Mouse (Mus musculus) hindbrain, postnatal 0 days (tissue): ENCODE measurements at regions not wholly inside any gene's neighbourhood (a gene's known extent, or its start where the extent isn't known, plus 50 kb on each side); places are given as distances from the start of the nearest gene placed in this dataset.

Experiments
- ATAC-seq: fragments of 200-750 bp; cut with Nextera tagmentation; 2 replicates; pipeline ENCODE4 v1.8.0; 2017; ENCODE audit warnings: mild to moderate bottlenecking, moderate TSS enrichment, moderate library complexity
- DNase-seq: peaks from one replicate; pipeline ENCODE4 v3.0.0-alpha.2; 2015; ENCODE audit warnings: low spot score
- H3K27ac ChIP-seq: fragments of 300-500 bp; sonication (generic); 2 replicates; pipeline ENCODE4 v1.5.1; 2014; ENCODE audit warnings: mild to moderate bottlenecking
- H3K27me3 ChIP-seq: fragments of 300-500 bp; sonication (generic); 2 replicates; pipeline ENCODE4 v1.6.1; 2014; ENCODE audit warnings: low read length, mixed read lengths; ENCODE audit not compliant: insufficient read depth
- H3K36me3 ChIP-seq: fragments of 300-500 bp; sonication (generic); 2 replicates; pipeline ENCODE4 v1.6.1; 2014; ENCODE audit warnings: low read length, mixed read lengths; ENCODE audit not compliant: insufficient read depth
- H3K4me1 ChIP-seq: fragments of 300-500 bp; sonication (generic); 2 replicates; pipeline ENCODE4 v1.6.1; 2014; ENCODE audit warnings: antibody characterized with exemption, low read length, mixed read lengths; ENCODE audit not compliant: insufficient read depth
- H3K4me2 ChIP-seq: fragments of 300-500 bp; sonication (generic); 2 replicates; pipeline ENCODE4 v1.6.1; 2014; ENCODE audit warnings: low read depth, mild to moderate bottlenecking, low read length, moderate library complexity, mixed read lengths
- H3K4me3 ChIP-seq: fragments of 300-500 bp; sonication (generic); 2 replicates; pipeline ENCODE4 v1.5.1; 2014; ENCODE audit warnings: low read length
- H3K9ac ChIP-seq: fragments of 300-500 bp; sonication (generic); replicated peaks from 2 replicates; pipeline ENCODE4 v1.6.1; 2014; ENCODE audit warnings: mild to moderate bottlenecking, low read length, moderate library complexity, mixed read lengths
- H3K9me3 ChIP-seq: fragments of 300-500 bp; sonication (generic); 2 replicates; pipeline ENCODE4 v1.6.1; 2016; ENCODE audit warnings: low read length, mixed read lengths
- CTCF ChIP-seq: IDR thresholded peaks from 2 replicates; pipeline ENCODE4 v1.5.1; 2016; ENCODE audit warnings: antibody characterized with exemption, control low read depth, low read depth
- WGBS: fragments of 180-500 bp; shearing (Covaris S2); extraction: QIAGEN DNeasy Blood & Tissue Kit; methylation state at CpG from one replicate; pipeline ENCODE4 v1.1.7; 2014; 5-methylcytosine and 5-hydroxymethylcytosine counted together

- WGBS, result 81% methylated on average over 16 of the region's 16 CpGs
- no peak for TF ChIP-seq CTCF
These were observed 129.3 kb upstream of the Lemd2 start for GRCm38 (mm10) chr17:27333593-27333992.

GRCm38 (mm10) chr17:27333141-27333540 is 128.9 kb upstream of the Lemd2 start:
- DNase-seq, result no peak
- no peak for ATAC-seq
- H3K9ac ChIP-seq, result no peak overlapping the region
- H3K27me3 ChIP-seq, result no peaks in the 10 kb centered on the region
- no peaks in the 10 kb centered on the region for H3K36me3 ChIP-seq
- no peaks in the 10 kb centered on the region for H3K4me1 ChIP-seq
- H3K4me3 ChIP-seq, result no peak overlapping the region
- TF ChIP-seq CTCF, result no peak
- H3K4me2 ChIP-seq, result no peak overlapping the region
- WGBS, result 72% methylated on average over 6 of the region's 6 CpGs
- no peak overlapping the region for H3K27ac ChIP-seq
- no peaks in the 10 kb centered on the region for H3K9me3 ChIP-seq

More at GRCm38 (mm10) chr17:27333593-27333992, 129.3 kb upstream of the Lemd2 start:
- no peak overlapping the region for H3K27ac ChIP-seq
- no peak overlapping the region for H3K9ac ChIP-seq
- H3K4me2 ChIP-seq, result no peak overlapping the region
- H3K9me3 ChIP-seq, result no peaks in the 10 kb centered on the region
- no peaks in the 10 kb centered on the region for H3K27me3 ChIP-seq
- ATAC-seq, result no peak
- H3K36me3 ChIP-seq, result no peaks in the 10 kb centered on the region
- DNase-seq, result no peak
- no peaks in the 10 kb centered on the region for H3K4me1 ChIP-seq
- no peak overlapping the region for H3K4me3 ChIP-seq

GRCm38 (mm10) chr17:27332076-27332475 is 127.8 kb upstream of the Lemd2 start:
- Histone ChIP-seq H3K27me3 (no peaks in the 10 kb centered on the region), H3K27ac (no peak overlapping the region), H3K4me3 (no peak overlapping the region), H3K4me1 (no peaks in the 10 kb centered on the region), H3K9ac (no peak overlapping the region), H3K4me2 (no peak overlapping the region), H3K36me3 (no peaks in the 10 kb centered on the region), H3K9me3 (no peaks in the 10 kb centered on the region)
- no peak for TF ChIP-seq CTCF
- WGBS, result 82% methylated on average over 4 of the region's 4 CpGs
- DNase-seq (no peak), ATAC-seq (no peak)

GRCm38 (mm10) chr17:27331630-27332029 is 127.4 kb upstream of the Lemd2 start:
- no peak for ATAC-seq
- WGBS, result 51% methylated on average over 5 of the region's 5 CpGs
- DNase-seq, result no peak

GRCm38 (mm10) chr17:27329791-27330190 is 125.5 kb upstream of the Lemd2 start:
- no peak for TF ChIP-seq CTCF
- 52% methylated on average over 6 of the region's 6 CpGs for WGBS
- DNase-seq (peak; percentile 58), ATAC-seq (no peak)
- Histone ChIP-seq H3K27ac (no peak overlapping the region), H3K9me3 (no peaks in the 10 kb centered on the region), H3K4me1 (no peaks in the 10 kb centered on the region), H3K27me3 (no peaks in the 10 kb centered on the region), H3K36me3 (no peaks in the 10 kb centered on the region), H3K4me2 (no peak overlapping the region), H3K4me3 (no peak overlapping the region), H3K9ac (no peak overlapping the region)

More at GRCm38 (mm10) chr17:27331630-27332029, 127.4 kb upstream of the Lemd2 start:
- Histone ChIP-seq H3K36me3 (no peaks in the 10 kb centered on the region), H3K27ac (no peak overlapping the region), H3K4me2 (no peak overlapping the region), H3K9me3 (no peaks in the 10 kb centered on the region), H3K27me3 (no peaks in the 10 kb centered on the region), H3K4me3 (no peak overlapping the region), H3K9ac (no peak overlapping the region), H3K4me1 (no peaks in the 10 kb centered on the region)
- TF ChIP-seq CTCF, result no peak

- no peaks in the 10 kb centered on the region for H3K27me3 ChIP-seq
- no peak overlapping the region for H3K9ac ChIP-seq
- no peak overlapping the region for H3K4me3 ChIP-seq
- no peaks in the 10 kb centered on the region for H3K9me3 ChIP-seq
- ATAC-seq (no peak), DNase-seq (no peak)
- H3K4me1 ChIP-seq, result no peaks in the 10 kb centered on the region
- WGBS, result 88% methylated on average over 8 of the region's 8 CpGs
- no peak for TF ChIP-seq CTCF
- no peaks in the 10 kb centered on the region for H3K36me3 ChIP-seq
- H3K4me2 ChIP-seq, result no peak overlapping the region
- H3K27ac ChIP-seq, result no peak overlapping the region
These were observed 124.9 kb upstream of the Lemd2 start for GRCm38 (mm10) chr17:27329183-27329582.

GRCm38 (mm10) chr17:27325002-27325460 is 120.8 kb upstream of the Lemd2 start:
- ATAC-seq, result peak; percentile 95
- H3K4me3 ChIP-seq, result peak overlapping the region; percentile 16
- no peaks in the 10 kb centered on the region for H3K36me3 ChIP-seq
- H3K9me3 ChIP-seq, result no peaks in the 10 kb centered on the region
- 10% methylated on average over 18 of the region's 18 CpGs for WGBS
- H3K4me2 ChIP-seq, result peak overlapping the region; percentile 51
- no peak for TF ChIP-seq CTCF
- no peak overlapping the region for H3K9ac ChIP-seq
- H3K27ac ChIP-seq, result no peak overlapping the region
- no peaks in the 10 kb centered on the region for H3K4me1 ChIP-seq
- DNase-seq, result peak; percentile 83
- no peaks in the 10 kb centered on the region for H3K27me3 ChIP-seq
